Mouse (Mus musculus) cerebellum, adult 2 months (tissue): ENCODE results near the gene B9d1. TPM values are rescaled to one million over a fixed set of nuclear protein-coding genes. Genes with fewer than 3 reads are reported as not detected.

ENCODE experiments used
- DNase-seq, 2 experiments: peaks; one replicate each; pipeline ENCODE4 v3.0.0; 2021
- H3K27ac ChIP-seq: fragments of 200-500 bp; 2 replicates; pipeline ENCODE4 v1.5.1; 2012; ENCODE audit warnings: low read length, control low read depth, inconsistent platforms; ENCODE audit not compliant: insufficient read depth
- H3K27me3 ChIP-seq: fragments of 200-500 bp; 2 replicates; pipeline ENCODE4 v1.6.1; 2012; ENCODE audit warnings: inconsistent platforms, mild to moderate bottlenecking, low read length, moderate library complexity; ENCODE audit not compliant: control insufficient read depth, insufficient read depth
- H3K4me1 ChIP-seq: fragments of 200-500 bp; 2 replicates; pipeline ENCODE4 v1.6.1; 2011; ENCODE audit warnings: low read length; ENCODE audit not compliant: control insufficient read depth, insufficient read depth
- H3K4me3 ChIP-seq: fragments of 200-500 bp; replicated peaks from 2 replicates; pipeline ENCODE3; 2011; ENCODE audit warnings: mild to moderate bottlenecking, low read depth, low read length, control low read depth; ENCODE audit not compliant: insufficient read depth
- CTCF ChIP-seq: fragments of 200-500 bp; IDR thresholded peaks from 2 replicates; pipeline ENCODE4 v1.5.1; 2011; ENCODE audit warnings: low read depth, mild to moderate bottlenecking, control low read depth, low read length, moderate library complexity, borderline replicate concordance; ENCODE audit not compliant: insufficient read depth
- POLR2A ChIP-seq: fragments of 200-500 bp; IDR thresholded peaks from 2 replicates; pipeline ENCODE4 v1.6.1; 2011; ENCODE audit warnings: low read length, control low read depth, borderline replicate concordance; ENCODE audit not compliant: insufficient read depth
- WGBS: fragments of 180-500 bp; shearing (Covaris S2); methylation state at CpG from one replicate; pipeline ENCODE4 v1.1.7; 2018; 5-methylcytosine and 5-hydroxymethylcytosine counted together
- polyA plus RNA-seq: library from polyadenylated mRNA; depleted of rRNA; stranded (reverse); fragments of >200 nt; gene quantifications from 2 replicates; pipeline ENCODE4 v1.2.3, GENCODE M21; 2012

B9d1 gene
- polyA plus RNA-seq, 1 experiment: 36.2 TPM

DNA sequence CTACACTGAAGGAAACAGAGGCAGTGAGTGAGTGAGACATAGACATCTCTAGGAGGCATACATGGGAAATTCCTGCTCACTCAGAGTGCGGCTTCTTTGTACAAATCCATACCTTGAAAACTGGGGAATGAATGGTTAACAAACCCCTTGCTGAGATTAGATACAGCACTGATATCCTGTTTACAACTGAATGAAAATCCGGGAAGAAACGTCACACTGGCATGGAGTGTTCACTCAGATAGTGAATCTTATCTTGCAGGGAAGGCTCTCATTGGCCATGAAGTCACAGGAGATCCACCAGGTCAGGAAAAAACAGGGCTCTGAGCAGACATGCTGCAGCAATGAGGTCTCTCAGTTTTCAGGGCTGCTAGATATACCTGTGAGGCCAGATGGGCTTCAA is 32.0 kb downstream of the B9d1 start:
- 65% methylated on average over 3 of the region's 3 CpGs for WGBS
- DNase-seq: no peak
- peaks cover 32% of the 10 kb centered on the region for H3K4me1 ChIP-seq
- TF ChIP-seq POLR2A: no peak
- TF ChIP-seq CTCF: no peak
- H3K27me3 ChIP-seq: no peaks in the 10 kb centered on the region
- H3K27ac ChIP-seq: peak overlapping the region; percentile 73; the same call in 1 of the 2 replicates
- H3K4me3 ChIP-seq: no peak overlapping the region

DNA sequence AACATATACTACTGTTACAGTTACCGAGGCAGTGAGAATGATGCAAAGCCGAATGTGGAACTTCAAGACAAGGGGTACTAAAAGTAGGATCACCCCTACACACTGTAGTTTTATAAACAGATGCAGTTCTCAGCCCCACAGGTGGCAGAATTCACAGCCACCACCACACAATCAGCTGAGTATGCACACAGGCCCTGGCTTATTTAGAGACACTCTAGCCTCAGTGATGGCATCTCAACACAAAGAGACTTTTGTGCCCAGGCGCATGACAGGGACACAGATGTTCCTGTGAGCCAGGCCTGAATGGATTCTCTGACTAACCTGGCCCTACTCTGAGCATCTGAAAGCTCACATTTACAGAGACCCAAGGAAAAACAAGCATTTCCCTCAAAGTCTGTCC is 32.4 kb downstream of the B9d1 start:
- H3K27ac ChIP-seq: peak overlapping the region; percentile 73; the same call in 1 of the 2 replicates
- TF ChIP-seq CTCF: no peak
- no peak for TF ChIP-seq POLR2A
- WGBS: 80% methylated on average over 3 of the region's 3 CpGs
- no peak overlapping the region for H3K4me3 ChIP-seq
- no peaks in the 10 kb centered on the region for H3K27me3 ChIP-seq
- no peak for DNase-seq
- H3K4me1 ChIP-seq: peaks cover 30% of the 10 kb centered on the region

- Histone ChIP-seq H3K4me3 (no peak overlapping the region), H3K4me1 (peaks cover 24% of the 10 kb centered on the region), H3K27me3 (no peaks in the 10 kb centered on the region), H3K27ac (no peak overlapping the region)
- TF ChIP-seq POLR2A (no peak), CTCF (no peak)
- WGBS: 88% methylated on average over 7 of the region's 7 CpGs
- no peak for DNase-seq
Measured at GRCm38 (mm10) chr11:61540642-61541041, 35.7 kb downstream of the B9d1 start.

GRCm38 (mm10) chr11:61541106-61541505 is 36.2 kb downstream of the B9d1 start:
- TF ChIP-seq POLR2A: no peak
- no peak for TF ChIP-seq CTCF
- no peak overlapping the region for H3K4me3 ChIP-seq
- H3K27me3 ChIP-seq: no peaks in the 10 kb centered on the region
- DNase-seq: no peak
- H3K27ac ChIP-seq: no peak overlapping the region
- 93% methylated on average over 2 of the region's 2 CpGs for WGBS
- H3K4me1 ChIP-seq: peaks cover 22% of the 10 kb centered on the region

GRCm38 (mm10) chr11:61545586-61545985 is 40.6 kb downstream of the B9d1 start:
- no peak for TF ChIP-seq CTCF
- TF ChIP-seq POLR2A: no peak
- WGBS: 48% methylated on average over 2 of the region's 2 CpGs
- H3K27ac ChIP-seq: peak overlapping the region; percentile 38

GRCm38 (mm10) chr11:61546452-61546851 is 41.5 kb downstream of the B9d1 start:
- no peak overlapping the region for H3K4me3 ChIP-seq
- H3K4me1 ChIP-seq: peaks cover 39% of the 10 kb centered on the region
- TF ChIP-seq POLR2A: no peak
- no peak for TF ChIP-seq CTCF
- WGBS: 79% methylated on average over 10 of the region's 10 CpGs
- peak overlapping the region; percentile 38 for H3K27ac ChIP-seq
- H3K27me3 ChIP-seq: no peaks in the 10 kb centered on the region
- DNase-seq: no peak

More at GRCm38 (mm10) chr11:61545586-61545985, 40.6 kb downstream of the B9d1 start:
- Histone ChIP-seq H3K4me3 (no peak overlapping the region), H3K4me1 (peaks cover 38% of the 10 kb centered on the region), H3K27me3 (no peaks in the 10 kb centered on the region)
- no peak for DNase-seq

DNA sequence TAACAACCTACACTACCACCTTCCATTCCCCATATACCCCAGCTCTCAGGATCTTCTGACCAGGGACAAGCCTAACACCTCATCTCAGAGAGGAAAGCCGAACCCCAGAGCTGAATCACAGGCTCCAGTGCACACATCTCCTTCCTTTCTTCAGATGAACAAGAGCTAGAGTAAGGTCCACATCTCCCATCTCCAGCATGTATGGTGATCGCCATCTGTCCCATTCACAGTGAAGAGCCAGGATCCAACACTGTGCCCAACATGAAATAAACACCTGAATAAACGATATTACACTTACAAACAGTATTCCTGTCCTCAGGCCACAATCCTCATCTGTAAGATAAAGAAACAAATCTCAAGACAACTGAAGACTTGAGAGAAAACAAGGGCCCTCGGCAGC is 42.8 kb downstream of the B9d1 start:
- H3K27me3 ChIP-seq: no peaks in the 10 kb centered on the region
- 31% methylated on average over 4 of the region's 4 CpGs for WGBS
- peaks cover 45% of the 10 kb centered on the region for H3K4me1 ChIP-seq
- no peak overlapping the region for H3K4me3 ChIP-seq
- DNase-seq: peak in 1 of 2 experiments; percentile 50
- peak overlapping the region; percentile 29; the same call in 1 of the 2 replicates for H3K27ac ChIP-seq
- TF ChIP-seq CTCF (no peak), POLR2A (no peak)

GRCm38 (mm10) chr11:61550631-61551030 is 45.7 kb downstream of the B9d1 start:
- Histone ChIP-seq H3K27me3 (no peaks in the 10 kb centered on the region), H3K4me1 (peaks cover 49% of the 10 kb centered on the region), H3K27ac (peak overlapping the region; percentile 70; the same call in 1 of the 2 replicates), H3K4me3 (no peak overlapping the region)
- TF ChIP-seq POLR2A: no peak
- TF ChIP-seq CTCF: no peak
- peak in 1 of 2 experiments; percentile 70 for DNase-seq
